Mouse (Mus musculus) forebrain, embryonic 16.5 days (tissue): ENCODE data around the gene Gm11146. TPM values are rescaled to one million over a fixed set of nuclear protein-coding genes. Genes with fewer than 3 reads are reported as not detected.
A peak's percentile ranks its signal among the peaks of the same experiment; 100 is the strongest.

Experiments used
- ATAC-seq: fragments of 200-750 bp; cut with Nextera tagmentation; 2 replicates; pipeline ENCODE4 v1.8.0; 2017; ENCODE audit warnings: mild to moderate bottlenecking, moderate library complexity
- H3K27ac ChIP-seq: fragments of 300-500 bp; sonication (generic); 2 replicates; pipeline ENCODE4 v1.5.1; 2014; ENCODE audit warnings: low read length, control low read depth
- H3K27me3 ChIP-seq: fragments of 300-500 bp; sonication (generic); replicated peaks from 2 replicates; pipeline ENCODE4 v1.6.1; 2014; ENCODE audit warnings: low read length; ENCODE audit not compliant: control insufficient read depth, insufficient read depth
- H3K36me3 ChIP-seq: fragments of 300-500 bp; sonication (generic); 2 replicates; pipeline ENCODE4 v1.6.1; 2014; ENCODE audit not compliant: control insufficient read depth, insufficient read depth
- H3K4me1 ChIP-seq: fragments of 300-500 bp; sonication (generic); replicated peaks from 2 replicates; pipeline ENCODE4 v1.6.1; 2014; ENCODE audit warnings: low read length; ENCODE audit not compliant: control insufficient read depth, insufficient read depth
- H3K4me2 ChIP-seq: fragments of 300-500 bp; sonication (generic); 2 replicates; pipeline ENCODE4 v1.6.1; 2014; ENCODE audit warnings: mild to moderate bottlenecking, low read length, control low read depth
- H3K4me3 ChIP-seq: fragments of 300-500 bp; sonication (generic); replicated peaks from 2 replicates; pipeline ENCODE4 v1.5.1; 2014; ENCODE audit warnings: mild to moderate bottlenecking, low read length, control low read depth
- H3K9ac ChIP-seq: fragments of 300-500 bp; sonication (generic); replicated peaks from 2 replicates; pipeline ENCODE4 v1.6.1; 2014; ENCODE audit warnings: low read depth, low read length, control low read depth
- H3K9me3 ChIP-seq: fragments of 300-500 bp; sonication (generic); 2 replicates; pipeline ENCODE4 v1.6.1; 2016; ENCODE audit warnings: low read length; ENCODE audit not compliant: control insufficient read depth
- WGBS: fragments of 180-500 bp; shearing (Covaris S2); extraction: QIAGEN DNeasy Blood & Tissue Kit; methylation state at CpG from one replicate; pipeline ENCODE4 v1.1.7; 2014; 5-methylcytosine and 5-hydroxymethylcytosine counted together
- microRNA counts: library from miRNA; unstranded; fragments of <30 nt; microRNA quantifications from one replicate; lab custom pipeline; 2016
- microRNA-seq: library from miRNA; unstranded; fragments of <30 nt; microRNA quantifications from one replicate; pipeline ENCODE4, GENCODE M21; 2017
- polyA plus RNA-seq: library from polyadenylated mRNA; unstranded; fragments of >200 nt; fragmentation: Nextera tagmentation; extraction: Ambion mirVana; gene quantifications from 2 replicates; pipeline ENCODE4 v1.2.1, GENCODE M21; 2015

Gene Gm11146
- polyA plus RNA-seq, 1 experiment from 2014 or later, result not detected

DNA sequence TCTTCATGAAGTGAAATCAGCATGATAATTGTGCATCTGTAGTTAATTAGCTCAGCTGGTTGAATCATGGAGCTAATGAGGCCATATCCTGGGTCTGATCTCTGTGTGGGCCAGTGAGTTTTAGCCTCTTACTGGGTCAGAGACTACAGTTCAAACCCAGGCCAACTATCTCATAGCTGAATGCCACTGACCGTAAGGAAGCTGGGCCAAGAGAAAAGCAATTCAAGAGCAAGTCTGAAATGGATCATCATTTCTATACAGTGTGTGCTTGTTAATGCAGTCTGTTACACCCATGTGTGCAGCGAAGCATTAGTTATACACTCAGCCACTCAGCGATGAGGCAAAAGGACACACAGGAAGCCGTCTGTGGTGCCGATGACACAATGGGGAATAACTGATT lies 28.9 kb downstream of the Gm11146 start:
- H3K36me3 ChIP-seq, result no peaks in the 10 kb centered on the region
- ATAC-seq, result peak; percentile 65
- H3K9me3 ChIP-seq, result no peaks in the 10 kb centered on the region
- H3K27ac ChIP-seq, result peak overlapping the region; percentile 29; the same call in 1 of the 2 replicates
- H3K27me3 ChIP-seq, result no peaks in the 10 kb centered on the region
- no peak overlapping the region for H3K4me3 ChIP-seq
- peaks cover 11% of the 10 kb centered on the region for H3K4me1 ChIP-seq
- no peak overlapping the region for H3K4me2 ChIP-seq
- no peak overlapping the region for H3K9ac ChIP-seq
- WGBS, result 40% methylated on average over 5 of the region's 5 CpGs

DNA sequence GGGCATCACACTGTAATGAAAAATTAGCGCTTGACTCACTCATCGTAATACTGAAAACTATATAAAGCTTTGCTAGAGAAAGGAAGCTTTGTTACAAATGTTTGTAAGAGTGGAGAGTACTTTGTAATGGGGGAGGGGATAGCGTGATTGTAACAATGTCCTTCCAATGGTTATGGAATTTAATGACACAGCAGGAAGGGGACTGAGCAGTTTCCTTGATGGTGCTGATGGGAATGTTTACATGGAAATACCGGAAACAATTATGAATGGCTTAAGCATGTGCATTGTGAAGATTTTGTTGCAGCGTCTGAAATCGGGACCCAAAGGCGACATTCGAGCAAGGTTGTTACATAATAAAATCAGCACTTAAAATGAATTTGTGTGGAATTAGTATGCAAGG lies 32.4 kb downstream of the Gm11146 start:
- Histone ChIP-seq H3K36me3 (no peaks in the 10 kb centered on the region), H3K9ac (no peak overlapping the region), H3K4me1 (peaks cover 11% of the 10 kb centered on the region), H3K27me3 (no peaks in the 10 kb centered on the region), H3K4me2 (no peak overlapping the region), H3K27ac (no peak overlapping the region), H3K9me3 (no peaks in the 10 kb centered on the region), H3K4me3 (no peak overlapping the region)
- no peak for ATAC-seq
- 88% methylated on average over 8 of the region's 8 CpGs for WGBS

DNA sequence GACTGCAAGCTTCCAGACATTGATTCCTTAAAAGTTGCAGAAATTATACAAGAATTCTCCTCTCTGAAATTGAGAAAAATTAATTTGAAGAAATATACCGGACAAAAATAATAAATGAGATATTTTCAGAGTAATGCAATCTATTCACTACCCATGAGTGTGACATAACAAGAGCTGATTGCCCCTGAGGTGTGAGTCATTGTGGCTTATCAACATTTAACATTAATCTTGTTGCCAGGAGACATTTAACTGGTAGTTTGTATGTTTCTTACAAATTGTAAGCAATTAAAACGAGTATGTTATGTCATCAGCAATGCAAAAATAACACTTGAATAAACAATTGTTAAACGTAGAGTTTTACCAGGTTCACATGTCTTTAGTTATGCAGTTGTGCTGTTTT lies 33.5 kb downstream of the Gm11146 start:
- H3K36me3 ChIP-seq, result no peaks in the 10 kb centered on the region
- no peaks in the 10 kb centered on the region for H3K9me3 ChIP-seq
- ATAC-seq, result no peak
- peaks cover 11% of the 10 kb centered on the region for H3K4me1 ChIP-seq
- H3K4me3 ChIP-seq, result no peak overlapping the region
- no peak overlapping the region for H3K9ac ChIP-seq
- no peak overlapping the region for H3K27ac ChIP-seq
- 78% methylated on average over 3 of the region's 3 CpGs for WGBS
- H3K27me3 ChIP-seq, result no peaks in the 10 kb centered on the region
- H3K4me2 ChIP-seq, result no peak overlapping the region

DNA sequence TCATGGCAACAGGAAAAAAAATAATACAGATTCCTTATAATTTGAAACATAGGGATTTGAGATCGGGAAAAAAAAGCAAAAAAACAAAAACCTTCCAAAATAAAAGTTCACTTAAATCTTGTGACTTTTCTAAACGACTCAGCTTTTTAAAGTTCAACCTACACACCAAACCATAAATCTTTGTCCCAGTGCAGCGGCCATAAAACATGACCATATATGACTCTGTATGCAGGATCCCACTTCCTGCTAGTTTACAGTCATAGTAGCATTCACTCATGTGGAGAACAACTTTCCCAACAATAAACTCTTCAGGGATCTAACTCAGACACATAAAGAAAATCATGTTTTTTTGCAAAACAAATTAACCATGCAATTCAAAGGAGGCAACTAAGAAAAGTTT lies 39.0 kb downstream of the Gm11146 start:
- no peak for ATAC-seq
- Histone ChIP-seq H3K9ac (no peak overlapping the region), H3K9me3 (no peaks in the 10 kb centered on the region)

DNA sequence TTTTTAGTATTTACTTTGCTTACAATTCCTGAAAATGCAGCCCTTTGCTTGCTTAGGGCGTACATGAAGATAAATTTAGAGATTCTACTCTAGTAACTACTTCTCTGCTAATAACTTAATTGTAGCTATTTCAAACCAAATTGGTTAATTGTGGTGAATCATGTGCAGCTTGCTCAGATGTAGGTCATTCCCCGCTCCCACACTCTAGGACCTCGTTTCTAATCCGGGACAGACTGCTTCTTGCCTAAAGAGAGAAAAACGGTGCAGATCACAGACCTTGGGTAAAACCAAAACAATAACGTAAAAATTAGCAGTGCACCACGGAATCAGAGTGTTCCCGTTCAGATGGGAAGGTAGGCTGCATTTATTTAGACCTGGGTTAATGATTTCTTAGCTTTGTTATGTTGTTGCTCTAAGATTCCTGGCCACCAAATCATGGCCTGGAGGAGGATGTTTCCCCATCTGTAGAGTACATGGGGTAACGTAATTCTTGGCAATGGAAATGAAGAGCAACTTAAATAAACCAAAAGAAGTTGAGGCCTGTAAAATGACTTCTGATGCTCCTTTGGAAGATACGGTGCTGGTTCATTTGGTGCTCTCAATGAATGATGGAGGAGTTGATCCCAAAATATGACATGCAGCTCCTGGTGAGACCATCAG lies 45.3 kb downstream of the Gm11146 start:
- no peaks in the 10 kb centered on the region for H3K36me3 ChIP-seq
- H3K9ac ChIP-seq, result no peak overlapping the region
- no peaks in the 10 kb centered on the region for H3K4me1 ChIP-seq
- 80% methylated on average over 10 of the region's 10 CpGs for WGBS
- no peak overlapping the region for H3K4me3 ChIP-seq
- no peak overlapping the region for H3K4me2 ChIP-seq
- no peaks in the 10 kb centered on the region for H3K9me3 ChIP-seq
- H3K27ac ChIP-seq, result no peak overlapping the region
- no peak for ATAC-seq
- no peaks in the 10 kb centered on the region for H3K27me3 ChIP-seq

More for the DNA sequence above, 39.0 kb downstream of the Gm11146 start:
- H3K36me3 ChIP-seq, result no peaks in the 10 kb centered on the region
- 95% methylated on average over 3 of the region's 3 CpGs for WGBS
- no peak overlapping the region for H3K27ac ChIP-seq
- H3K4me3 ChIP-seq, result no peak overlapping the region
- H3K27me3 ChIP-seq, result no peaks in the 10 kb centered on the region
- H3K4me1 ChIP-seq, result no peaks in the 10 kb centered on the region
- H3K4me2 ChIP-seq, result no peak overlapping the region

DNA sequence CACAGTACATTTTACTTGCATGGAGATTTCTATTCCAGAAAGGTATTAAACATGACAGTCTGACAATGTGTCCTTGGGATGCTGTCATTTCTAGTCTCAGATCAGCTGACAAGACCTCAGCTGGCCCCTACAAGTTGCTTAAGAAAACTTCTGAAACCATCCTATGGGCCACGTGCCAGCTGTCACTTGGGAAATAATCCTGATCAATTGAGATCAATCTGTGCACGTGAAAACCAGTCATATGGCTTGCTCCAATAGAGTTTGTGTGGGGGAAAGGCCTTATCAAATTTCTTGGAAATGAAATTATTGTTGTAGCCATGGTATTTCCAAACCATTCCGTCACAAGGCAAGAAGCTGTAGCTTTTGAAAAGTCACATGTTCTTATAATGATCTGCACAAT lies 50.8 kb downstream of the Gm11146 start:
- no peak overlapping the region for H3K4me2 ChIP-seq

More for the DNA sequence above, 50.8 kb downstream of the Gm11146 start:
- ATAC-seq, result no peak
- Histone ChIP-seq H3K36me3 (no peaks in the 10 kb centered on the region), H3K9ac (no peak overlapping the region), H3K4me3 (no peak overlapping the region), H3K27ac (no peak overlapping the region), H3K4me1 (no peaks in the 10 kb centered on the region), H3K27me3 (no peaks in the 10 kb centered on the region), H3K9me3 (no peaks in the 10 kb centered on the region)
- WGBS, result 70% methylated on average over 3 of the region's 3 CpGs

MicroRNAs within 50 kb of the gene (microRNA counts, 519-probe panel; counts per million panel counts)
- microRNA mmu-miR-125b-5p (lab: Ali Mortazavi, UCI), result 5,888 counts per million, percentile 100 among the panel's probes with 10 or more counts
- 4,625 counts per million, percentile 97 among the panel's probes with 10 or more counts for microRNA mmu-miR-99a (lab: Ali Mortazavi, UCI)

Small RNA genes lying within 50 kb of the gene (microRNA-seq; reads per million reads assigned to microRNA genes)
- gene Mir125b-2, result 2,588 reads per million, percentile 85 among the genes with 10 or more reads in this experiment
- gene Mir99a, result 243,403 reads per million, percentile 100 among the genes with 10 or more reads in this experiment
- 713 reads per million, percentile 77 among the genes with 10 or more reads in this experiment for gene Mirlet7c-1
